ENCODE assay signal across 16 mouse cellular contexts in the genomic region with DNA sequence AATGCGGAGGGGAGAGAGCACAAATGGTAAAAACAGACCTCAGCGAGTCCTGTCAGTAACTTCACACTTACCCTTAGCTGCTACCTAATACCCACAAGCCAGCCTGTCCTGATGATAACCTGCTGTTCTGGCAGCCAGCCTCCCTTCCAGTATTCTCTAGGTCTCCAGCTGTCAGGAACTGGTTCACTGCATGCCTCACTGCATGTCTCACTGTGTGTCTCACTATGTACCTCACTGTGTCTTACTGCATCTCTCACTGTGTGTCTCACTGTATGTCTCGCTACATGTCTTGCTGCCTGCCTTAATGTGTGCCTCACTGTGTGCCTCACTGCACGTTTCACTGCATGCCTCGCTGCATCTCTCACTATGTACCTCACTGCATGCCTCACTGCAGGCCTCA.
DNase-seq lines count a peak whose midpoint lies in the region; ATAC-seq lines count a peak whose summit lies in the region.
"Had no signal": no experiment of that assay in that cellular context is flagged by ENCODE, and none has a peak within 500 bp of the region (broad histone marks: within the 10 kb centered on the region; RNA-seq: fewer than 3 reads in every experiment).

No protein-coding gene starts in this region.

- ATAC-seq in kidney, embryonic 15.5 days (replicated peaks; ENCODE audit: low FRiP score) = peak; percentile 56
- peak; percentile 43; the same call in 1 of the 2 replicates for ATAC-seq in neural tube, embryonic 13.5 days (ENCODE audit: low read depth)
- ATAC-seq: inflammation-experienced regulatory T-cells, adult 6 months had no signal

- no peaks in the 10 kb centered on the region for H3K27me3 ChIP-seq in kidney, embryonic 15.5 days
- H3K27me3 ChIP-seq in neural tube, embryonic 13.5 days = no peaks in the 10 kb centered on the region
- H3K27me3 ChIP-seq: lung, embryonic 15.5 days had no signal

- WGBS in kidney, embryonic 15.5 days = 59% methylated on average over 5 of the region's 5 CpGs
- 53% methylated on average over 5 of the region's 5 CpGs for WGBS in neural tube, embryonic 13.5 days

- no peaks in the 10 kb centered on the region for H3K4me1 ChIP-seq in kidney, embryonic 15.5 days
- peaks cover 10% of the 10 kb centered on the region; the same call in 1 of the 2 replicates for H3K4me1 ChIP-seq in neural tube, embryonic 13.5 days (replicated peaks)
- H3K4me1 ChIP-seq: lung, embryonic 15.5 days had no signal

- H3K36me3 ChIP-seq in kidney, embryonic 15.5 days = peaks cover 9% of the 10 kb centered on the region; the same call in 1 of the 2 replicates
- H3K36me3 ChIP-seq in neural tube, embryonic 13.5 days = 0 out of 2 replicates have a peak, but pooled peaks cover 3% of the 10 kb centered on the region
- H3K36me3 ChIP-seq: lung, embryonic 15.5 days had no signal

- DNase-seq in gastrocnemius, adult 18-20 months (ENCODE audit: low spot score) = peak; percentile 7
- no peak for DNase-seq in gastrocnemius, postnatal 4 days (ENCODE audit: low spot score in 2 of 2)
- no peak for DNase-seq in kidney, postnatal 36 days
- DNase-seq in neural tube, embryonic 10.5 days (ENCODE audit: extremely low spot score, low spot score) = no peak
- DNase-seq in urinary bladder, postnatal 4 days (ENCODE audit: low spot score in 2 of 2) = no peak
- DNase-seq: cerebellum, postnatal 25 days; heart, postnatal 14 days; kidney, postnatal 10 days; right cerebral cortex, postnatal 25 days; thymus, postnatal 36 days had no signal

- no peaks in the 10 kb centered on the region for H3K9me3 ChIP-seq in kidney, embryonic 15.5 days (replicated peaks)
- no peaks in the 10 kb centered on the region for H3K9me3 ChIP-seq in neural tube, embryonic 13.5 days
- H3K9me3 ChIP-seq: lung, embryonic 15.5 days had no signal

- H3K9ac ChIP-seq in kidney, embryonic 15.5 days = no peak overlapping the region
- H3K9ac ChIP-seq in neural tube, embryonic 13.5 days = no peak overlapping the region
- H3K9ac ChIP-seq: lung, embryonic 15.5 days had no signal

- no peak overlapping the region for H3K4me2 ChIP-seq in kidney, embryonic 15.5 days
- no peak overlapping the region for H3K4me2 ChIP-seq in neural tube, embryonic 13.5 days
- H3K4me2 ChIP-seq: liver, embryonic 11.5 days; lung, embryonic 15.5 days had no signal

- no peak overlapping the region for H3K27ac ChIP-seq in kidney, embryonic 15.5 days
- no peak overlapping the region for H3K27ac ChIP-seq in neural tube, embryonic 13.5 days (replicated peaks)
- H3K27ac ChIP-seq: lung, embryonic 15.5 days had no signal

- H3K4me3 ChIP-seq in kidney, embryonic 15.5 days (replicated peaks) = no peak overlapping the region
- H3K4me3 ChIP-seq in neural tube, embryonic 13.5 days = no peak overlapping the region
- H3K4me3 ChIP-seq: lung, embryonic 15.5 days; myocyte had no signal
